Mouse (Mus musculus): ENCODE data around the gene Ppp4c. TPM values are rescaled to one million over a fixed set of nuclear protein-coding genes. Genes with fewer than 3 reads are reported as not detected.

Ppp4c gene
- total RNA-seq, 1 experiment = 291 TPM

DNA sequence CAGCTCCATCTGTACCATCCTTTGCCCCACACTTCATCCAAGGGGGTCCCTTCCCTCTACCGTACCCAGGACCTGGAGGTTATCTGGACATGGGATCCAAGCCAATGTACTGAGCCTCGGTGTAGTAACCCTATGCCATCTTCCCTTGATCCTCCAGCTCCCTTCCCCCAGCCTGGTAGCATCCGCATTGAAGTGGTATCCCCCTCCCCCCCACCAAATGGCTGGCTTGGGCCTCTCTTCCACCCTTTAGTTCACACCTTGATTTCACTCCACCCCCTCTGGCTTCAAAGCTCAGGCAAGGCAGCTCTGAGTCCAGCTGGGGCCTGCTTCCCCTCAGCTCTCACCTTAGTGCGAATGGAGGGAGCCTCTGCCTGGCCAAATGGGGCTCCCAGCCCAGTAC, 7.2 kb downstream of the Ppp4c start:
- peaks cover 0 to 12% of the 10 kb centered on the region in 2 experiments; a peak in 2 of 4 replicates for H3K4me1 ChIP-seq (ENCODE audit: control insufficient read depth in 2 of 2, insufficient read depth in 2 of 2, low read length in 2 of 2, poor library complexity in 1 of 2)
- no peak overlapping the region for H3K27ac ChIP-seq (ENCODE audit: insufficient read depth, low read depth, low read length, poor library complexity, severe bottlenecking)
- no peak for DNase-seq (ENCODE audit: low read depth, low spot score)
- in situ Hi-C loops (cut with MboI; ENCODE audit: low sequenced_read_pairs in 2 of 2, unreplicated experiment in 2 of 2) = no loop called here
- no peak overlapping the region for H3K4me3 ChIP-seq (ENCODE audit: insufficient read depth in 1 of 2, low read depth in 1 of 2, low read length in 2 of 2, poor library complexity in 1 of 2, severe bottlenecking in 1 of 2)
- TF ChIP-seq HCFC1 (IDR thresholded peaks at IDR 0.05; ENCODE audit: borderline replicate concordance, insufficient read depth, low read length) = no peak
- TF ChIP-seq MAFK (IDR thresholded peaks at IDR 0.05; ENCODE audit: insufficient read depth, low read depth, low read length) = no peak
- TF ChIP-seq ZNF384 (IDR thresholded peaks at IDR 0.05; ENCODE audit: low read depth, low read length) = no peak
- TF ChIP-seq CHD2 (IDR thresholded peaks at IDR 0.05; ENCODE audit: low read depth, low read length) = no peak
- TF ChIP-seq ZC3H11A (IDR thresholded peaks at IDR 0.05; ENCODE audit: borderline replicate concordance, low read depth, low read length) = no peak
- no peak overlapping the region for H3K9ac ChIP-seq (ENCODE audit: insufficient read depth, low read depth, low read length, poor library complexity, severe bottlenecking)
- H3K36me3 ChIP-seq (ENCODE audit: control insufficient read depth, insufficient read depth, low read length, poor library complexity, severe bottlenecking) = peaks cover 59% of the 10 kb centered on the region
- no peaks in the 10 kb centered on the region for H3K9me3 ChIP-seq (ENCODE audit: control insufficient read depth, insufficient read depth, low read depth, low read length)

DNA sequence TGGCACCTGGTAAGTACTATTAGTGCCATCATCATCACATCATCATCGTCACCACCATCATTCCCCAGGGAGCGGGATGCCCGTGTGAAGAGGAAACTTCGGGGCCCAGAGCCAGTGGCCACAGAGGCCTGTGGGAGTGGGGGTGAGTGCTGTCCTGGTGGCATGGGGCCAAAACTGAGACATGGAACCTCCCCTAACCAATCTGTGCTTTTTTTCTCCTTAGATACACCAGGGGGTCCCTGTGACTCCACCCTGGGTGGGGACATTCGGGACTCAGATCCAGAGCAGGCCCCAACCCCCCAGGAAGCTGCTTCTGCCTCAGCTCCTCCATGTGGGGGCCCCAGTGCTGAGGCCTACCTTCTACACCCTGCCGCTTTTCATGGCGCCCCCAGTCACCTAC, 7.8 kb downstream of the Ppp4c start:
- Histone ChIP-seq H3K9ac (ENCODE audit: insufficient read depth, low read depth, low read length, poor library complexity, severe bottlenecking) (no peak overlapping the region), H3K36me3 (ENCODE audit: control insufficient read depth, insufficient read depth, low read length, poor library complexity, severe bottlenecking) (peaks cover 54% of the 10 kb centered on the region), H3K4me1 (ENCODE audit: control insufficient read depth in 2 of 2, insufficient read depth in 2 of 2, low read length in 2 of 2, poor library complexity in 1 of 2) (peaks cover 2 to 12% of the 10 kb centered on the region in 2 experiments; a peak in 3 of 4 replicates), H3K9me3 (ENCODE audit: control insufficient read depth, insufficient read depth, low read depth, low read length) (no peaks in the 10 kb centered on the region), H3K27ac (ENCODE audit: insufficient read depth, low read depth, low read length, poor library complexity, severe bottlenecking) (no peak overlapping the region), H3K4me3 (ENCODE audit: insufficient read depth in 1 of 2, low read depth in 1 of 2, low read length in 2 of 2, poor library complexity in 1 of 2, severe bottlenecking in 1 of 2) (no peak overlapping the region)
- DNase-seq (ENCODE audit: low read depth, low spot score) = no peak
- no peak for TF ChIP-seq HCFC1 (IDR thresholded peaks at IDR 0.05; ENCODE audit: borderline replicate concordance, insufficient read depth, low read length)
- no peak for TF ChIP-seq ZNF384 (IDR thresholded peaks at IDR 0.05; ENCODE audit: low read depth, low read length)
- no peak for TF ChIP-seq MAFK (IDR thresholded peaks at IDR 0.05; ENCODE audit: insufficient read depth, low read depth, low read length)
- no peak for TF ChIP-seq CHD2 (IDR thresholded peaks at IDR 0.05; ENCODE audit: low read depth, low read length)
- TF ChIP-seq ZC3H11A (IDR thresholded peaks at IDR 0.05; ENCODE audit: borderline replicate concordance, low read depth, low read length) = no peak
- in situ Hi-C loops (cut with MboI; ENCODE audit: low sequenced_read_pairs in 2 of 2, unreplicated experiment in 2 of 2) = no loop called here

DNA sequence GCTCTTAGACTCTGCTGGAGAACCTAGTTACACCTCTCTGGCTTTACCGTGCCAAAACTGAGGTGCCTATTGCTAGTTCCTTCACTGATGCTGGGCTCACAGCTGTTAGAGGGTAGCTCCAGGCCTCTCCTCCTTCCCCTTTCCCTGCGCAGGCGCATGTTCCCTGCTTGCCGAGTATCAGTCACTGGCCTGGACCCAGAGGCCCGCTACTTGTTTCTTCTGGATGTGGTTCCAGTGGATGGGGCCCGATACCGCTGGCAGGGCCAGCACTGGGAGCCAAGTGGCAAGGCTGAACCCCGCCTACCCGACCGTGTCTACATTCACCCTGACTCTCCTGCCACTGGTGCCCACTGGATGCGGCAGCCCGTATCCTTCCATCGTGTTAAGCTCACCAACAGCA, 9.6 kb downstream of the Ppp4c start:
- Histone ChIP-seq H3K4me3 (ENCODE audit: insufficient read depth in 1 of 2, low read depth in 1 of 2, low read length in 2 of 2, poor library complexity in 1 of 2, severe bottlenecking in 1 of 2) (no peak overlapping the region), H3K27ac (ENCODE audit: insufficient read depth, low read depth, low read length, poor library complexity, severe bottlenecking) (no peak overlapping the region), H3K9me3 (ENCODE audit: control insufficient read depth, insufficient read depth, low read depth, low read length) (no peaks in the 10 kb centered on the region), H3K36me3 (ENCODE audit: control insufficient read depth, insufficient read depth, low read length, poor library complexity, severe bottlenecking) (peaks cover 39% of the 10 kb centered on the region), H3K9ac (ENCODE audit: insufficient read depth, low read depth, low read length, poor library complexity, severe bottlenecking) (no peak overlapping the region), H3K4me1 (ENCODE audit: control insufficient read depth in 2 of 2, insufficient read depth in 2 of 2, low read length in 2 of 2, poor library complexity in 1 of 2) (peaks cover 2 to 14% of the 10 kb centered on the region in 2 experiments; a peak in 3 of 4 replicates)
- TF ChIP-seq ZC3H11A (IDR thresholded peaks at IDR 0.05; ENCODE audit: borderline replicate concordance, low read depth, low read length) = no peak
- no peak for TF ChIP-seq HCFC1 (IDR thresholded peaks at IDR 0.05; ENCODE audit: borderline replicate concordance, insufficient read depth, low read length)
- no peak for TF ChIP-seq ZNF384 (IDR thresholded peaks at IDR 0.05; ENCODE audit: low read depth, low read length)
- TF ChIP-seq CHD2 (IDR thresholded peaks at IDR 0.05; ENCODE audit: low read depth, low read length) = no peak
- TF ChIP-seq MAFK (IDR thresholded peaks at IDR 0.05; ENCODE audit: insufficient read depth, low read depth, low read length) = no peak
- in situ Hi-C loops (cut with MboI; ENCODE audit: low sequenced_read_pairs in 2 of 2, unreplicated experiment in 2 of 2) = no loop called here
- no peak for DNase-seq (ENCODE audit: low read depth, low spot score)

DNA sequence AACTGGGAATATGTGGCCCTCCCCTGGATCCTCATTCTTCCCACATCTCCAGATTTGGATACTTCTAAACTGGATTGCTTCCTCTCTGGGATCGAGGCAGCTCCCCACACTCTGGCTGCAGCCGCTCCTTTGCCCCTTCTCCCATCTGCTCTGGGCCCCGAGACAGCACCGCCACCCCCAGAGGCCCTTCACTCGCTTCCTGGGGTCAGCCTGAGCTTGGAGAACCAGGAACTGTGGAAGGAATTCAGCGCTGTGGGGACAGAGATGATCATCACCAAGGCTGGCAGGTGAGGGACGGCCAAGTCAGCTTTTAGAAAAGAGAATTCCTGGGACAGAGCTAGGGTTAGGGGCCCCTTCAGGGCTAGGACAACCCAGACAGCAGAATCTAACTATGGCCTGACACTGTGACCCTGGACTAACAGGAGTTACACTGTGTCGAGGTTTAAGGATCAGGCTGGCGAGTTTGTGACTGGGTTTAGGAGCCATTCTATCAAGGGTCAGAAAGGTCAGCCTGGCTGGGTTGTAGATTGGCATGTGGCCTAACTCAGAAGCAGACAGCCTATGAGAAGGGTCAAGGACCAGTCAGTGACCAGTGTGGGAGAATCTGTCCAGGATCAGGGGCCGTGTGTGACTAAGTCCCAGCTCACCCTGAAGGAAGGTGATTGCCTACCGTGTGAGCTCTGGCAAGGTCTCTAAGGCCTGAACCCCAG, 10.5 kb downstream of the Ppp4c start:
- H3K9ac ChIP-seq (ENCODE audit: insufficient read depth, low read depth, low read length, poor library complexity, severe bottlenecking) = no peak overlapping the region
- peaks cover 2 to 18% of the 10 kb centered on the region in 2 experiments; a peak in 3 of 4 replicates for H3K4me1 ChIP-seq (ENCODE audit: control insufficient read depth in 2 of 2, insufficient read depth in 2 of 2, low read length in 2 of 2, poor library complexity in 1 of 2)
- H3K9me3 ChIP-seq (ENCODE audit: control insufficient read depth, insufficient read depth, low read depth, low read length) = no peaks in the 10 kb centered on the region
- peaks cover 30% of the 10 kb centered on the region for H3K36me3 ChIP-seq (ENCODE audit: control insufficient read depth, insufficient read depth, low read length, poor library complexity, severe bottlenecking)
- no peak overlapping the region for H3K4me3 ChIP-seq (ENCODE audit: insufficient read depth in 1 of 2, low read depth in 1 of 2, low read length in 2 of 2, poor library complexity in 1 of 2, severe bottlenecking in 1 of 2)
- in situ Hi-C loops (cut with MboI; ENCODE audit: low sequenced_read_pairs in 2 of 2, unreplicated experiment in 2 of 2) = no loop called here
- no peak for TF ChIP-seq HCFC1 (IDR thresholded peaks at IDR 0.05; ENCODE audit: borderline replicate concordance, insufficient read depth, low read length)
- TF ChIP-seq ZNF384 (IDR thresholded peaks at IDR 0.05; ENCODE audit: low read depth, low read length) = no peak
- TF ChIP-seq ZC3H11A (IDR thresholded peaks at IDR 0.05; ENCODE audit: borderline replicate concordance, low read depth, low read length) = no peak
- TF ChIP-seq CHD2 (IDR thresholded peaks at IDR 0.05; ENCODE audit: low read depth, low read length) = no peak
- TF ChIP-seq MAFK (IDR thresholded peaks at IDR 0.05; ENCODE audit: insufficient read depth, low read depth, low read length) = no peak
- DNase-seq (ENCODE audit: low read depth, low spot score) = no peak
- no peak overlapping the region for H3K27ac ChIP-seq (ENCODE audit: insufficient read depth, low read depth, low read length, poor library complexity, severe bottlenecking)
